Mouse (Mus musculus) midbrain, embryonic 13.5 days (tissue): ENCODE measurements at regions not wholly inside any gene's neighbourhood (a gene's known extent, or its start where the extent isn't known, plus 50 kb on each side); places are given as distances from the start of the nearest gene placed in this dataset.
"Not testable (repeated sequence)": the region's sequence is repeated elsewhere in the genome, so short reads cannot be mapped to it uniquely, and the experiment has no call there.

Experiments
- ATAC-seq: fragments of 200-750 bp; cut with Nextera tagmentation; 2 replicates; pipeline ENCODE4 v1.8.0; 2017; ENCODE audit warnings: mild to moderate bottlenecking, moderate TSS enrichment, moderate library complexity
- H3K27ac ChIP-seq: fragments of 300-500 bp; sonication (generic); 2 replicates; pipeline ENCODE4 v1.5.1; 2015; ENCODE audit warnings: inconsistent platforms, mild to moderate bottlenecking, moderate library complexity
- H3K27me3 ChIP-seq: fragments of 300-500 bp; sonication (generic); 2 replicates; pipeline ENCODE4 v1.6.1; 2015; ENCODE audit warnings: mild to moderate bottlenecking, inconsistent platforms
- H3K36me3 ChIP-seq: fragments of 300-500 bp; sonication (generic); 2 replicates; pipeline ENCODE4 v1.6.1; 2015; ENCODE audit warnings: mild to moderate bottlenecking, inconsistent platforms
- H3K4me1 ChIP-seq: fragments of 300-500 bp; sonication (generic); replicated peaks from 2 replicates; pipeline ENCODE4 v1.6.1; 2015; ENCODE audit warnings: inconsistent platforms
- H3K4me2 ChIP-seq: fragments of 300-500 bp; sonication (generic); replicated peaks from 2 replicates; pipeline ENCODE4 v1.6.1; 2015; ENCODE audit warnings: moderate library complexity, mild to moderate bottlenecking, inconsistent platforms
- H3K4me3 ChIP-seq: fragments of 300-500 bp; sonication (generic); replicated peaks from 2 replicates; pipeline ENCODE4 v1.5.1; 2015; ENCODE audit warnings: mild to moderate bottlenecking, inconsistent platforms
- H3K9ac ChIP-seq: fragments of 300-500 bp; sonication (generic); replicated peaks from 2 replicates; pipeline ENCODE4 v1.6.1; 2015; ENCODE audit warnings: mild to moderate bottlenecking, inconsistent platforms
- H3K9me3 ChIP-seq: fragments of 300-500 bp; sonication (generic); 2 replicates; pipeline ENCODE4 v1.6.1; 2016; ENCODE audit warnings: mild to moderate bottlenecking, inconsistent platforms
- WGBS: fragments of 180-500 bp; shearing (Covaris S2); methylation state at CpG from one replicate; pipeline ENCODE4 v1.1.7; 2015; 5-methylcytosine and 5-hydroxymethylcytosine counted together

- H3K27ac ChIP-seq, H3K27me3 ChIP-seq, H3K9me3 ChIP-seq, H3K9ac ChIP-seq, H3K4me2 ChIP-seq, H3K36me3 ChIP-seq, H3K4me3 ChIP-seq, H3K4me1 ChIP-seq: not testable (repeated sequence)
- WGBS = 52% methylated on average over 3 of the region's 3 CpGs
- peak; percentile 95 for ATAC-seq
These were observed 476.1 kb upstream of the Olfr161 start for GRCm38 (mm10) chr16:3114473-3115335.

GRCm38 (mm10) chr16:3115336-3116112, 475.3 kb upstream of the Olfr161 start:
- not testable (repeated sequence) for H3K4me3 ChIP-seq, H3K27me3 ChIP-seq, H3K4me1 ChIP-seq, H3K9me3 ChIP-seq, H3K36me3 ChIP-seq, H3K9ac ChIP-seq, H3K27ac ChIP-seq, H3K4me2 ChIP-seq
- 80% methylated on average over 8 of the region's 9 CpGs for WGBS
- ATAC-seq = peak; percentile 86

- H3K9me3 ChIP-seq, H3K27ac ChIP-seq, H3K4me1 ChIP-seq, H3K36me3 ChIP-seq, ATAC-seq, H3K9ac ChIP-seq, H3K27me3 ChIP-seq, H3K4me2 ChIP-seq, H3K4me3 ChIP-seq: not testable (repeated sequence)
- WGBS = 84% methylated on average over 2 of the region's 3 CpGs
These were observed 474.7 kb upstream of the Olfr161 start for GRCm38 (mm10) chr16:3116113-3116511.

GRCm38 (mm10) chr16:3121216-3121615, 469.6 kb upstream of the Olfr161 start:
- H3K27me3 ChIP-seq, H3K9ac ChIP-seq, H3K4me2 ChIP-seq, H3K4me3 ChIP-seq, H3K4me1 ChIP-seq, H3K9me3 ChIP-seq, H3K36me3 ChIP-seq, H3K27ac ChIP-seq, ATAC-seq: not testable (repeated sequence)

DNA sequence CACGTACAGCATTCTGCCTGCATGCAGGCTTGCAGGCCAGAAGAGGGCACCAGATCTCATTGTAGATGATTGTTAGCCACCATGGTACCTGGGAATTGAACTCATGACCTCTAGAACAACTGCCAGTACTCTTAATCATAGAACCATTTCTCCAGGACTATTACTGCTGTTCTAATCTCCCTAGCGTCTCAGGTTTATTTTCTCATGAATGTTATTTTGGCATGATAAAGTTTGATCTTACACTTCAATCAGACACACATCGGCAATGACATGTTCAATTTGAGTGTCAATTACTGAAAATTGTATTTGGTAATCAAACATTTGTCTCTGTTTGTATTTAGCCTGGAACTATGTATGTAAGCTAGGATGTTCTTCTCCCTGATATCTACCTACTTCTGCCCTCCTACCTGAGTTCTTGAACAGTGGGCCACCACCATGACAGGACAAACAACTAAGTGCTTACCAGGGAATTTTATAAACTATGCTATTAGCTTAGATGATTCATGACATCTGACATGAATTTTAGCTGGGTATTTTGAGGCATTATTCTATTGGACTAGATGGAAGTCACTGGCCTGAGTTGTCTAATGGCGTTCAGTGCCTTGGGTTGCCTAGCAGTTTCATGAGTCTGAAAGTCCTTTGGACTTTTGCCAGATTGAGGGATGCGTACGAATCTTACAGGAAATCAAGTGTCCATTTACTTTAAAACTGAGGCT, 468.5 kb upstream of the Olfr161 start:
- not testable (repeated sequence) for H3K27ac ChIP-seq, H3K4me3 ChIP-seq, H3K27me3 ChIP-seq, H3K36me3 ChIP-seq, H3K9ac ChIP-seq, H3K4me2 ChIP-seq, H3K4me1 ChIP-seq, H3K9me3 ChIP-seq
- peak; percentile 44; the same call in 1 of the 2 replicates for ATAC-seq
- WGBS = 51% methylated on average over 4 of the region's 6 CpGs

GRCm38 (mm10) chr16:3122861-3123477, 467.9 kb upstream of the Olfr161 start:
- H3K9ac ChIP-seq, H3K27me3 ChIP-seq, H3K27ac ChIP-seq, H3K9me3 ChIP-seq, H3K4me1 ChIP-seq, H3K4me3 ChIP-seq, H3K4me2 ChIP-seq, H3K36me3 ChIP-seq: not testable (repeated sequence)
- 70% methylated on average over 8 of the region's 8 CpGs for WGBS
- ATAC-seq = peak; percentile 71

DNA sequence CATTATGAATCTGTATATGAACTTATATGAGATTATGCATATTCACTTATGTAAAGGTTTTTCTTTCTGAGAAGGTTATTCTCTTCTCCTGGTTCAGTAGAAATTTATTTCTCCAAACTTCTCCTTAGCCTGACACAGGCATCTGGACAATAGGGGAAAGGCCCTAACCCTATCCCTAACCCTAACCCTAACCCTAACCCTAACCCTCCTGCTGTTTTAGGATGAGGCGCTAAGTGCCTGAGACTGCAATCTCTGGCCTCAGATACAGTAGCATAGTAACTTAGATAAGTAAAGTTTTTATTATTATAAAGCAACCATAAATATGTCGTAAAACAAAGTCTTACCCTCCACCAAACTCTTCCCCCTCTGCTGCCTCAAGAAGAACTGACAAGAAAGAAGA, 463.5 kb upstream of the Olfr161 start:
- not testable (repeated sequence) for H3K4me1 ChIP-seq, H3K4me3 ChIP-seq, H3K9ac ChIP-seq, H3K4me2 ChIP-seq, H3K27ac ChIP-seq, ATAC-seq, H3K9me3 ChIP-seq, H3K36me3 ChIP-seq, H3K27me3 ChIP-seq
- WGBS = 46% methylated on average over 2 of the region's 2 CpGs
